Mouse (Mus musculus): ENCODE results near the gene Ankrd28.
"Not testable (repeated sequence)": the region's sequence is repeated elsewhere in the genome, so short reads cannot be mapped to it uniquely, and the experiment has no call there.

Gene Ankrd28

DNA sequence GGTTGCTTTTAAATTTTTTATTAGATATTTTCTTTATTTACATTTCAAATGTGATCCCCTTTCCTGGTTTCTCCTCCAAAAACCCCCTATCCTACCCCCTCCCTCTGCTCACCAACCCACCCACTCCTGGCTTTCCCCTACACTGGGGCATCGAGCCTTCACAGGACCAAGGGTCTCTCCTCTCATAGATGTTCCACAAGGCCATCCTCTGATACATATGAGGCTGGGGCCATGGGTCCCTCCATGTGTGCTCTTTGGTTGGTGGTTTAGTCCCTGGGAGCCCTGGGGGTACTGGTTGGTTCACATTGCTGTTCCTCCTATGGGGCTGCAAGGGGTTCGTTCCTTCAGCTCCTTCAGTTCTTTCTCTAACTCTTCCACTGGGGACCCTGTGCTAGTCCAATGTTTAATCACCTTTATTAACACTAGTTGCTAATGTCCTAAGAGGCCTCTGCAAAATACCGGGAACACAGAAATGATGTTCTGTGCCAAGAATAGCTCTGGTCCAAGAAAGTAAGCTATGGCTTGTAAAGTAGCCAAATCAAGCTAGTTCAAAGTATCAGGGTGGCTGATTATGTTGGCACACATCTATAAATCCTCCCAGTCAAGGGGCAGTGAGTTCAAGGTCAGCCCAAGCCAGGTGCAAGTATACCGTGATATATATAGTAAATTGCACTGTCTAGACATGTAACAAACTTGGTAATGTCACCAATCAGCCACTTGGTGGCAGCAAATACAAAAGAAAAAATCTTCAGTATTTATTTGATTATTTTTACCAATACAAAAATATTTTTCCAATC is 36.3 kb downstream of the Ankrd28 start:
- DNase-seq (ENCODE audit: low read depth, low spot score), result peak; percentile 58

DNA sequence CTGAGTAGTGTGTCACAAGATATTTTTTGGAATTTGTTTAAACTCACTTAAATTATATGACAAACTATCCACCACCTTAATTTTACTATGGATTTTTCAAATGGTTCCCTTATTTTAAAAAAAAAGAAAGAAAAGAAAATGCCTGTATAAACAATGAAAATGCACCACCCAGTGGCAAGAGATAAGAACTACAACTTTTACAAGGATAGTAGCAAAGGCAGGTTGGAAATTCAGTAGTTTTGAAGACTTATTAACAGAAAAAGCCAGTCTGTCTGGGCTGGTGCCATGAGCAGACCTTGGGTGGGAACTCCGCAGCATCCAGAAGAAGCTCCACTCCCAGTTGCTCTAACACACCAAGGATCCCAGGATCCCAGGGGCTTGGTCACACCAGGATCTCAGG is 39.7 kb downstream of the Ankrd28 start:
- DNase-seq (ENCODE audit: low read depth, low spot score), result peak; percentile 42

DNA sequence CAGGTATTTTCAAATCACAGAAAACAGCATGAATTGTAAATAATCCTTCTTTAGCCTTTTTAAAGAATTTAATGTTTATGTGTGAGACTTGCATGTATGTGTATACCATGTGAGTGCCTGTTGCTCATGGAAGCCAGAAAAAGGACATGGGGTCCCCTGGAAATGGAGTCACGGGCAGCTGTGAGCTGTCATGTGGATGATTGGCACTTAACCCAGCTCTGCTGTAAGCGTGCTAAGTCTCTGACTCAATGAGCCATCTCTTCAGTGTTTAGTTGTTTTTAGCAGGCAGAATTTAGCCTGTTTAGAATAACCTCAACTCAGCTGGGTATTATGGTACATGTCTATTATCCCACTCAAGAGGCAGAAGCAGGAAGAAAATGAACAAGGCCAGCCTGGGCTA is 43.5 kb downstream of the Ankrd28 start:
- no peak for DNase-seq (ENCODE audit: low read depth, low spot score)

DNA sequence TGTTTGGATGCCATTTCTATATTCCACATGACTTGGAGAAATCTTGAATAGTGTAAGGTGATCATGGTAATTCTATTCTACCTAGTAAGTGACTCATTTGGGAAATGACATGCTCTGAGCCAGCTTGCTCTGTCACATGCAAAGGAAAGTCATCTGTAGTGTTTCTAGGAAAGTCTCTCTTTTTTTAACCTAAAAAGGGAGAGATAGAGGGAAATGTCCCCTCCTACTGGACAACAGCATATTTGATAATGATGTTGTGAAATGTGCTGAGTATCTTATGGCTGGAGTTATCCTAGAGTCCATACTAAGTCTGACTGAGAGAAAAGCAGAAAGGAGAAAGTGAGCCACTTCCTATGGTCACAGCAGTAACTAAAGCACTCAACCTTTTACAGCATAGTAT is 44.8 kb downstream of the Ankrd28 start:
- no peak for DNase-seq (ENCODE audit: low read depth, low spot score)

DNA sequence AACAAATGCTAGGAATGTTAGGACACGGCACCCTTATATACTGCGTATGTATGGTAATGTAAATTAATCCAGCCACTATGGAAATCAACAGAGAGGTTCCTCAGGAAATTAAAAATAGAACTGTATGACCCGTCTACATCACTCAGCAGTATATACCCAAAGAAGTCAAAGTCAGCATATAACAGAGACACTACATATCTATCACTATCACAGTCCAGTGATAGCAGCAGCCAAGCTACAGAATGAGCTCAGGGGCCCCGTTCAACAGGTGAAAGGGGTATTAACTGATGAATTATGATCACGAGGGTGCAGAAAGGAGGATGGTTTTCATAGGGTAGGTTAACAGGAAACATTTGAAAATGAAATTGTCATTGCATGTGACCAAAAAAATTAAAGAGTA is 45.5 kb downstream of the Ankrd28 start:
- DNase-seq (ENCODE audit: low read depth, low spot score), result no peak

DNA sequence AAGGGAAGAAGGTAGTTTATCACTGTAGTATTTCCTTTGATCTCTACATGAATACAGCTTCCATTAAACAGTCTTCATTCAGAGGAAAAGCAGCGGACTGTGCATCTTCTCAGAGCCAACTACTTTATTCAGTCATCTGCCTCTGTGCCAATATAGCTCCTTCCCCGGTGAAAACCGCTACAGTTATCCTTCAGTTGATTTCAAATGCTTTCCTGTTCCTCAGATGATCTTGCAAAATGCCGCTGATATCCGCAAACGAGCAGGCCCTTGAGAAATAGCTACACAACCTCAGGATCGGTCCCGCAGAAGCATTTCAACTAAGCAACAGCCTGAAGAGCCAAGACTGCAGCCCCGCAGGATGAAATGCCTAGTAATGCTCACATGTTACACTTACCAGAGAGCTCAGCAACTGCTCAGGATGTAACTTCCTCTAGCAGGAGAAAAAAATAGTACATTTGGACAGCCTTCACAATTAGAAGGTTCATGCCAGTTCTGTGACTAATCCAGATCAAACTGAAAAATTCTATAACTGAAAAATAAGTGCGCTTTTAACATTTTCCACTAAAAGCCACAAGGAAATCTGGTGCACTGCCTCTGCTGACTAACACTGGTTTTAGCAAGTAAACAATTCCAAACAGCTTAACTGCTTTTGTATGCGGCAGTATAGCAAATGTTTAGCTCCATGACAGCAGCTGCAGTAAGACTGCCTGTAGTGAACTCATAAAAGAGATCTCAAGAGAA is 49.0 kb downstream of the Ankrd28 start:
- DNase-seq (ENCODE audit: low read depth, low spot score), result peak; percentile 36

DNA sequence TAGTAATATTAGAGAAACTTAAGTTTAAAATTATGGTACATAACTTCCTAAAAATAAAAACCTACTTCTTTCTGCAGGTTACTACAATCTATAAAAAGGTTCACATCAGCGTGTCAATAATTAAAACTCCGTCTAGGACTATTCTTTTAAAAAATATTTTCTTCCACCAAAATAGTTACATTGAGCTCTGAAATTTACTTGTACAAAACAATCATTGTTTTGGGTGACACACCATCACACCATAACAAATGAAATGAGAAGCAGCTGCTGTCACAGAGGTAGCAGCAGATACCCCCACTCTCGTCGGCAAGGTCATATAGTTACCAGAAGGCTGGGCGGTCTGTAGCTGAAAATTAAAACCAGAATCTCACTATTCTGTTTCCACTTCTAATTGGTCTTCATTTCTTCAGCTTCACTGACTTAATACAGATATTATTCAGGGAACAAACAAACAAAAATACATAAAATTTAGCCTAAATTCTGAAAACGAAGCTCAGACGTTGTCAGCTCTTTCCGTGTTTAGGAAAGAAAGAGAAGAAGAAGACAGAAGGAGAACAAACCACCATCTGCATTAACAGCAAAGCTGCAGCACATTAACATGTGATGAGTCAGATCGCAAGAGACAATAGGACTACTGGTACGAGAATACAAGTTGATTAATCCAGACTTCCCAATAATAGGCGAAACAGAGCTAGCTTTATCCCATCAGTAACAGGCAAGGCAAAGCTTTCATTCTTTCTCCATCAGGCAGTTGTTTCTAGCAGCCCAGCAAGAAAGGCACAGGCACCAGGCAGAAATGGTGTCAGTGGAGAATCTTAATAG is 49.8 kb downstream of the Ankrd28 start:
- peak; percentile 38 for DNase-seq (ENCODE audit: low read depth, low spot score)

DNA sequence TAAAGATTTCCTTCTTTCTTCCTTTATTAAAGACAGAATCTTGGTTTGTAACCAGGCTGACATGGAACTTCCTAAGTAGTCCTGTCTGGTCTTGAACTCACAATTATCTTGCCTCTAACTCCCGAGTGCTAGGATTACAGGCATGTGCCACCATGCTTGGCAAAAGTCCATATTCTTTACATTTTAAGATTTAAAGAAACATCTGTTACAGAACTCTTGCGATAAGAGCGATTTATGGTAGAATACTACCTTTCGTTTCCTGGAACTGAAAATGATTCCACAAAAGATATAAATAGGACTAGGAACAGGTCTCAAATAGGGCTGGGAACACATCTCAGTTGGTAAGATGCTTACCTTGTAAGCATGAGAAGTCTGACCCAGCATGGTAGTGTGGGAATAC is 56.9 kb downstream of the Ankrd28 start:
- no peak for DNase-seq (ENCODE audit: low read depth, low spot score)

DNA sequence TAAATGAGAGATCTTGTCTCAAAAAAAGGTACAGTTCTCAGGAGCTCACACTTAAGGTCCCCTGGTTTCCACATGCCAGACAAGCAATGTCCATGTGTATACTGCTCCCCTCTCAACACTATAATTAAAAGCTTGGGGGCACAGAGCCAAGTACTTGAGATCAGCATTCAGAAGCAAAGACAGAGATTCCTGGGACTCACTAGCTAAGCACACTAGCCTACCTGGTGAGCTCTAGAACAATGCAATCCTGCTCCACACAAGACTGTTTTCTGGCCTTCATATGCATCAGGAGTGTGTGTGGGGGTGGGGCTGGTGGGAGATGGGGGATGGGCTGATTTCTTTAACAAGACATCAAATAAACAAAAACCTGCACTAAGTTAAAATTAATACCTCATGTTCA is 58.2 kb downstream of the Ankrd28 start:
- DNase-seq (ENCODE audit: low read depth, low spot score), result no peak

DNA sequence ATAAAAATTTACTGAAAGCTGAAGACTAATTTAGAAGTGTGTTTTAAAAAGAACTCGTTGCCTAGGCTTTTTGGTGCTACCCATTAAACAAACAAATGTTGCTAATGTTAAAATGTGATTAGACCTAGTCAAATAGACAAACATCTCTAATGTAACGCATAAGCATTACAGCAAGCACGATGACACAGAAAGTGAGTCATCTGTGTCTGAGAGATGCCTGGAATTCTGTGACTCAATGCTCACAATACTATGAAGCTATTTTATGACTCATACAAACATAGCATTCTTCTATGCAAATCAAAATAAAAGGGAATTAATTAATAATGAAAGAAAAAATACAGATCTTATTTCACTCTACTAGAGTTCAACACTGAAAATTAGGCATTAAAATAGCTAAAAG is 61.9 kb downstream of the Ankrd28 start:
- no peak for DNase-seq (ENCODE audit: low read depth, low spot score)

DNA sequence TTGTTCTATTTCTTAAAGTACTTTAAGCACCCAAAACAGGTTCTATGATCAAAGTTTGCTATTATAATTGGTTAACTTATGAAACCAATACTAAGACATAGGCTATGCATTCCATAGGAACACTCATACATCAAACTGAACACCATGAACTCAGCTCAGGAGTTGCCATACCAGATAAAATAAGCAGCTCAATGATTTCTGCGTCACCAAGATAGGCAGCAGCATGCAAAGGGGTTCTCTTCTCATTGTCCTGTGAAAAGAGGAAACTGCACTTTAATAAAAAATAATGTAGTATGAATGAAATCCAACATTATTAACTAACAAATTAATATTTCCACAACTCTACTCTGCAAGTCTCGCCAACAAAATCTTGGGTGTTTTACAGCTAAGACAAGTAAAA is 66.4 kb downstream of the Ankrd28 start:
- DNase-seq (ENCODE audit: low read depth, low spot score), result no peak

DNA sequence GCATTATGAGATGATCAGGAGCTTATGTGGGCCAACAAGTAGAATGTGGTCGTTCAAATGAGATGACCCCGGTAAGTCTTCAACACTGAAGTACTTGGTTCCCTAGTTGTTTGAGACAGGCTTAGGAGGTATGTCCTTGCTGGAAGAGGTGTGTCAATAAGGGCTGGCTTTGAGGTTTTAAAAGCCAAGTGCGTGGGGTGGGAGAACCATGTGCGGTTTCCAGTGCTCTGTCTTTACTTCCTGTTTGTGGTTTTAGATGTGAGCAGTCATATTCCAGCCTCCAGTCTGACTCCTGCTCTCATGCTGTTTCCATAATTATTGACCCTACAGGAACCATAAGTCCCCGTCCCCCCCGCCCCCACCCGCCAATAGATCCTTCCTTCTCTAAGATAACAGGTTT is 68.7 kb downstream of the Ankrd28 start:
- DNase-seq (ENCODE audit: low read depth, low spot score), result no peak

DNA sequence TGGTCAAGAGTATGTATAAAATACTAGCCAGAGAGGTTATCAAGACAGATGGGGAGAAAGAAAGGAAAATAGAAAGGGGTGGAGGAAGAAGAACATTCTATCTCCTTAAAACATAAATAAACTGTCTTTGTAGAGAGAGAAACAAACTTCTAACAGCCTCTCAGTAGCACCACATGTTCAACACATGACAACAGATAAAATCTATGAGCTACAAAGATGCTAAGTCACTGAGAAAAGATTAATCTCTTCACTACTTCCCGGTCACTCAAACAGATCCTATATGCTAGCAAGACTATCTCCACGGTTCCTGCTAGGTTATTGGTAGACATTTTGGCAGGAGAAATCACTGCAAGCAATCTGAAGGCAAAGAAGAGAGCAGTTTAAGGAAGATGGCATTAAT is 71.3 kb downstream of the Ankrd28 start:
- no peak for DNase-seq (ENCODE audit: low read depth, low spot score)

DNA sequence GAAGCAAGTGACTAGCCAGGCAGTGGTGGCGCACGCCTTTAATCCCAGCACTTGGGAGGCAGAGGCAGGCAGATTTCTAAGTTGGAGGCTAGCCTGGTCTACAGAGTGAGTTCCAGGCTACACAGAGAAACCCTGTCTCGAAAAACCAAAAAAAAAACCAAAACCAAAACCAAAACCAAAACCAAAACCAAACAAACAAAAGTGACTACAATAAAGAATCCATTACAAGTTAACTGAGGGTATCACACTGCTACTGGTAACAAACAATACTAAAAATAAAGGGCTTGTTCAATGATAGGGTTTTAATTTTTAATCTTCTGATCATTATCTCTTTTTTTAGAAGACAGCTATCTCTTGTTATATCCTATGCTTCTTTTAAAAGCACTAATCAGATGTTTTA is 72.0 kb downstream of the Ankrd28 start:
- DNase-seq (ENCODE audit: low read depth, low spot score), result not testable (repeated sequence)

DNA sequence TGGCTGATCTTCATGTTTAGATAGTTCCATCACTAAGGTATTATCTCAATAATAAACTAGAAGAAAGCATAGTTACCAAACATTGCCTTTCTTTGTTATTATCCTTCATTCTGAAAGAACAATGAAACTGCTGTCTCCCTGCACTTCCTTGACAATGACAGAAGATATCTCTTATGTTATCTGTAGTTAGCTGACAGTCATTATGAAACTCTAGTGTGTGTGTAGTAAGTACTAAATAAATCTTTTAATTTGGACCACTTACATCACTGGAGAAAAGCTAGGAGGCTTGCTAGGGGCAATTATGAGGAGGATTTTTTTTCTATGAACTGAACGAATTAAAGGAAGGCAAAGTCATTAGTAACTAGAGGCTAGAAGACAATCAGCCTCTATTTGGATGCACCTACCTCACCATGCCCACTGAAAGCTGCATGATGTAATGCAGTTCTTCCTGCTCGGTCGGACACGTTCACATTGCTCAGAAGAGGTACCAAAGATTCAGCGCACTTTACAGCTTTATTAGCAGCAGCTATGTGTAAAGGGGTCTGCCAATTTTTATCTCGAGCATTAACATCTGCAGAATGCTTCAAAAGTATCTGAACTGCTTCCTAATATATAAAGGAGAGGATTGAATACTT is 82.1 kb downstream of the Ankrd28 start:
- no peak for DNase-seq (ENCODE audit: low read depth, low spot score)

DNA sequence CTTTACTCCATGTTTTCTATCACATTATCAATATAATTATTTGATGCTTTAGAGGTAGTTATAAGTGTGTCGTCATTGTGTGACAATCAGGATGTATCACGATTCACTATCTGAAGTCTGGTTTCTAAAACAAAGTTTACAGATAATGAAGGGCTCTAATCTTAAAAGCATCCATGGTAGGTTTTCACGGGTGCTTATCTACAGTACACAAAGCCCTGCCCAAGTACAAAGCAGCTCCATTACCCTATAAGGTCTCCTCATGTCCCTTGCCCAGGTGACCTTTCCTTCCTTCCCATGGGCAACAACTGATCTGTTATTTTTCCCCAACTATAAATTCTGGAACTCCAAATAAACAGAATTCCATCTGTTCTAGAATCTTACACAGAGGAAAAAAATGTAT is 87.9 kb downstream of the Ankrd28 start:
- DNase-seq (ENCODE audit: low read depth, low spot score), result no peak

DNA sequence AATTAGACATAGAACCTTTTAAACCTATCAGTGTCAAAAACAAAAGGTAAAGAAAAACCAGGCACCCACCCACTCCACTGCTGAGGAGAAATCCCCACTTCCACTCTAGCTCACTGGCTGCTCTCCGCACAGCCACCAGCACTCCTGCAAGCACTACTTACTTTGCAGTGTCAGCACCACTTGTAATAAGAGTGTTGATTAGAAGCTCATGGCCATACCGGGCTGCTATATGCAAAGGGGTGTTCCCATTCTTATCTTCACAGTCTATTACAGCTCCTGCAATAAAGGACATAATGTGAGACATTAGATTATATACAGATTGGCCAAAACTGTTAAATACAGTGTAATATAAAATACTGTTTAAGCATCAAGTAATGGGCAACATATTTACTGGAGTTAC is 95.6 kb downstream of the Ankrd28 start:
- DNase-seq (ENCODE audit: low read depth, low spot score), result no peak

DNA sequence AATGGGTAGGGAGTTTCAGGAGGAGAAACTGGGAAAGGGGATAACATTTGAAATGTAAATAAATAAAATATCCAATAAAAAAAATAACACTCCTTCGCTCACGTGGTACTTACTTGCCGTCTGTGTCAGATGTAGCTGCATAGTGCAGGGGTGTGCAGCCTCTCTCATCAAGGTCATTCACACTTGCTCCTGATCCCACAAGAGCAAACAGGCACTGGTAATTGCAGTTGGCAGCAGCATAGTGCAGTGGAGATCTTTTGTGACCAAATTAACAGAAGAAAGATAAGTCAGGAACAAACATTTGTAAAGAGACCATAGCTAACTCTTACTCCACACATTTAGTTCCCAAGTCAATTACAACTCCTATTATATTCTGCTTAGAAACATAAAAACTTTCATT is 102.9 kb downstream of the Ankrd28 start:
- no peak for DNase-seq (ENCODE audit: low read depth, low spot score)

DNA sequence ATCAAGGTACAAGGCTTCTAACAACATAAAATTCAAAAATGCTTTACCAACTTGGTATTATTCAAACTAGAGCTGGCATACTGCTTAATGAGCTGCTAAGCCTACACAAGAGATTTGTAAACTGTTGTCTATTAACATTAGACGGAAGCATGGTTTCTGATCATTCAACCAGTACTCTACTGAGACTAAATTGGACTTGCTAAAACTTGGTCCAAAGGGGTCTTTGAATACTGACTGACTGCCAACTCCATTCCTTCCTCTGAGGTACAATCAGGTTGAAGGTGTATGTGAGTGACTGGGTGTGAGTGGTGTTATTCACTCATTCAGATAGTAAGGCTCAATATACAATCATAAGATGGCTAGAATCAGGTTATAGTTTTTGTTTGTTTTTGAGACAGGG is 107.7 kb downstream of the Ankrd28 start:
- no peak for DNase-seq (ENCODE audit: low read depth, low spot score)

DNA sequence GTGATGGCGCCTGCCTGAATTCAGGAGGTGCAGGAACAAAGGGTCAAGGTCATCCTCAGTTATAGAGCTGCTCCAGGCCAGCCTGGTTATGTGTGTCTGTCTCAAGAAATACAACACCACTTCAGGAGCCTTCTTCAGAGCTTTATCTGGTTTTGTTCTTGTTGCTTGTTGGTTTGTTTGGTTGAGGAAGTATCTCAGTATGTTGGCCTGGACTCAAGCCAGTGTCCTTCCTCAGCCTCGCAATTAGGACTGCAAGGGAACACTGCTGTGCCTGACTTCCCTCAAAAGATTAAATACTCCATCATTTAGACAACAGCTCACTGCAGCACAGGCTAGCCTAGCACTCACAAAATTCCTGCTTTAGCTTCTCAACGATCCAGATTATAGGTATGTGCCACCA is 109.2 kb downstream of the Ankrd28 start:
- DNase-seq (ENCODE audit: low read depth, low spot score), result no peak

DNA sequence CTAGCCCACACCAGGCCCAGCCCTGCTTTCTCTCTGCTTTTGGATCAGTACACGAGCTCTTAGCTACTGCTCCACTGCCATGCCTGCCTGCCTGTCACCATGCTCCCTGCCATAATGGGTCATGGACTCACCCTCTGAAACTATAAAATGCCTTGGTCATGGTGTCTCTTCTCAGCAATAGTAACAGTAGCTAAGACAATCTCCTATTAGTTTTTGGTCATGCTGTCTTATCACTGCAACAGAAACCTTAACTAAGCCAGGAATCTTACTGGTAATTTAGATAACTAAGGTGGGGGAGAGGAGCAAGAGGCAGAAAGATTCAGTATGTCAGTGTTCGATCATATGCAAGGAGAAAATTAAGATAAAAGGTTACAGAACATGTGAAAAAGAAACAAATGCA is 112.1 kb downstream of the Ankrd28 start:
- no peak for DNase-seq (ENCODE audit: low read depth, low spot score)

DNA sequence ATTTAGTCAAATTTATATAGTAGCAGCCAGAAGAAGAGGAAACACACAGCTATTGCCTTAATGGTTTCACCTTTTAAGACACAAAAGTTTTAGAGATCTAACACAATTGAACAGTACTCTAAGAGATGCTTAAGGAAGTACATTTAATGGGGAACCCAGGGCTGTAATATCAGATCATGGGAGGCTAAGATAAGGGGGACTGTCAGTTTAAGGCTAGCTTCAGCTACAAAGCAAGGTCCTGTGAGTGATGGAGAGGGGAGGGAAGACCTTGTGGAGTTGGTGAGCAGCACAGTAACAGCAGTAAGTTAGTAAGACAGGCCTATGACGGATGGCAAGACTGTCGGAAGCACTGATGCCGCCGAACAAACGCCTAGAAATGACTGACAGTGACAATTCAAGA is 113.1 kb downstream of the Ankrd28 start:
- no peak for DNase-seq (ENCODE audit: low read depth, low spot score)
